Mouse (Mus musculus): ENCODE results near the gene Sp9.

The Sp9 gene

DNA sequence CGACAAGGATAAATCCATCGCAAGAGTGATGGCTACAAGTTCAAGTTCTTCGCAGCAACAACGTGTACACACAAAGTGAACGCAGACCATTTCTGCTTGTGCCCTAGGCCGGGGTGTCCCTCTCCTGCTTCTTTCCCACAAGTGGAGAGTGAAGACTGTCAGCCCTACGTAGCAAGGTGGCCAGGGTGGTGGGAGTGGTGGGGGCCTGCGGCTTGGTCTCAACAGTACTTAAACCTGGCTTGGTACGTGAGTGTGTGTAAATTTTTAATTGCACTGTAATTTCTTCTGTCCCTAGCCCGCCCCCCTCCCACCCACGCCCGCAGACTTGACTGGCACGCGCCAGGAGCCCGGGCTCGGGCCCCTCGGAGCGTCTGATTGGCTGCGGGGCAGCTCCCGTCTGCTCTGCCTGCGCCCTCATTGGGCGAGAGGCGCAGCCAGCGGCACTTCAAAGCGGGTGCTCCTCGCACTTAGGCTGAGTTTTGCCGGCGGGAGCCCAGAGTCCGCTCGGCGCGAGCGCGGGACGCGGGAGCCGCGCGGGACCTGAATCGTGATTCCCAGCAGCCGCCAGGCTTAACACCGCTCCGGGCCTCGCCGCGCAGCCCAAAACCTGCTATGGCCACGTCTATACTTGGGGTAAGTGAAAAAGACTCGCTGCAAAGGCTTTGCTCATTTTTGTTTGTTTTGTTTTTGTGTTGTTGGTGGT is at the start of gene Sp9:
Sp9 (plus strand) TSS at position 467 of the 703 bp plus-strand sequence.
- peak in 1 of 2 experiments; percentile 58 for DNase-seq

DNA sequence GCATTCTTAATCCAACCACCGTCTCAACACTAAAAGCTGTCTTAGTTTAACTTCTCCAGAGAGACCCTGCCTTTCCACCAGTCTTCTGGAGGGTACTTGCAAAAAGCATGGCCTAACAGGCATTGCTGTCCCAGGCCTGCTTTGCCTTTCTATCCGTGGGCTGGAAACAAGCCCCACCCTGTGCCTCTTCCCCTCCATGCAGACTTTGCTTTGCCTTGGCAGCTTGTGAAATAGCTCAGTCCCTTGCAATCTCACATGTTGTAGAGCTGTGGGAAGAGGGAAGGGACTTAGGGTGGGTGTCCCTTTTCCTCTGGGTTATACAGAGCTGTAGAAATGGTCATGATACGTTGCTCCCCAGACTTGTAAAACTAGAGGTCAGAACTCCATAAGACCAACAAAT is 40.6 kb upstream of the Sp9 start:
- DNase-seq = no peak

DNA sequence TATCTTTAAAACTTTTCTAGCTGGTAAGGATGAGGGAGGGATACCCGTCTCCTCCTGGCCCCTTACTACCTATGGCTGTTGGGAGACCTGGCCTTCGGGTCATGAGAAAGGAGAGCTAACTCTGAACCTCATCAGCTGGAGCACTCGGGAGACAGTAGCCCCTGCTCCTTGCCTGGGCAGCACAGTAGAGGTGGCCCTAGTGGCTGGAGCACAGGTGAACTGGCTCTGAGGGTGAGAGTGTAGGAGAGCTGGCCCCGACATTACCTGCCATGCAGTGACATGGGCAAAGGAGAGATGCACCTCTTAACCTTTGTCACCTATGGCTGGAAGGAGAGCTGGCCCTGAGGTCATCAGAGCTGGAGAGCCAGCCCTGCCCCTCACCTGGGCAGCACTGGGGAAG is 30.4 kb upstream of the Sp9 start:
- DNase-seq = no peak

DNA sequence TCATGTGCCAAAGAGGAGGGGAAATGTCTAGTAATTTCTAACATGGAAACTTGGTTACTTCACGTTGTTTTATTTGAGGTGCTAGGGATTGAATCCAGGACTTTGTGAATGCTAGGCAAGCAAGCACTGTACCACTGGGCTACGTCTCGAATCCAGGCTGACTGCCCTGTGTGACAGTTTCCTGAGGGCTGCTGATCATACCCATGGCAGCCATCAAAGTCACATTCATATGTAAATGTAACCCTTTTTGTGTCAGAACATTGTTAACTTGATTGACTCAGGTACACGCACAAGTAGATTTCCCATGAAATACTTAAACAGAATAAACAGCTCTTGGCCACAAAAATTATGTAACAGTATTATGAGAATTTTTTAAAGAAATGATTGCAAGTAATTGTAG is 23.0 kb upstream of the Sp9 start:
- no peak for DNase-seq

DNA sequence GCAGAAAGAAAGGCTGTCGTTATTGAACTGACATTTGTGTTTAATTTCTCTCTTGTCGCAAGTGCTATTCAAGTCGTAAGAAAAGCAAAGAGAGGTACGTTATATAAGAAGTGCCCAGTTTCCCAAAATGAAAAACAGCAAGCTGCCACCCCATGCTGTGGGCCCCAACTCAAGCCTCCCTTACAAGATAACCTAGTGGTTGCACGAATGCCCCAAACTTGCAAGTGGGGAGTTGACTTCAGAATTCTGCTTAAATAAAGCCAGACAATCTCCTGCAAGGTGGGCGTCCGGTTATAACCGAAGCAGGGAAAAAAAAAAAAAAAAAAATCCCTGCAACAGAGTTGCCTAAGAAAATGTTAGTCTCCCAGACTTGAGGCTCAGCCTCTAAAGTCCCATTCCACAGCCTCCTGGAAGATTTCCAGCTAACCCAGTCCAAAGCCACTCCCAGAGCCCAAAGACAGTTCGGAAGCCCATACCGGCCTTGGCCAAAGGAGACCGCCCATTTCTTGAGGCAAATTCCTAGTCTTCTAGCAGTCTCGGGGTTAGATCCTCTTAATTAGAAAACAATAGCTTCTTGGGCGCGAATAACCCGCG is 8.5 kb upstream of the Sp9 start:
- DNase-seq = no peak

DNA sequence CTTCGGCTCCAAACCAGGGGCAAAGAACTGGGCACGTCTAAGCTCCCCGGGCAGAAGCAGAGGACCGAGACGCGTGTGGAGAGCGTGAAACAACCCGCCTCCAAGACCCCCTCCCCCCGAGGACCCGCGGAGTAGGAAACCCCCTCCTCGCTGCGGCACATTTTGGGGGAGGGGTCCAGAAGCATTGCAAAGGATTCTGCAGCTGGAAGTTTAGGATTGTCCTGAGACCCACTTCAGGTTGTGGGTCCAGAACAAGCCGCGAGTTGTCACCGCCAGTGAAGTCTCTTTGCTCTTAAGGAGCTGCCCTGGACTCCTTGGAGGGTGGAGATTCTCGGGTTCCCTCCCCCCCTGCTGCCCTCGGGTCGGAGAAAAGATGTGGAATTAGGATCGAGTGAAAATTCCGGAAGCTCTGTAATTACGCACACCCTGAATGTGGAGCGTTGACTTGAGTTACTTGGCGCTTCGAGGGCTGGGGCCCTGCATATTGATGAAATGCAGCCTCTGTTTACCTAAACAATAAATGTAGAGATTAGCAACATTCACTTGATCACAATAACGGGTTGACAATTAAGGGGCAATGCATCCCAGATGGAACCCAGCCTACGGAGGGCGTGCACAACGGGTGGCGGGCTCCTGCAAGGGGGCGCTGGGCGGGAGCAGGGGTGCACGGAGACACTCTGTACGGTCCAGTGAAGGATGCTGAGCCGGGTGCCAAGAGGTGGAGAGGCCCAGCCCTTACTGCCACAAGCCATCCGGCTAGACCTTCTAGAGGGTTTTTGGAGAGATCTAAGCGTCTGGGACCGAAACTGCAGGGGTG is 7.7 kb upstream of the Sp9 start:
- no peak for DNase-seq

DNA sequence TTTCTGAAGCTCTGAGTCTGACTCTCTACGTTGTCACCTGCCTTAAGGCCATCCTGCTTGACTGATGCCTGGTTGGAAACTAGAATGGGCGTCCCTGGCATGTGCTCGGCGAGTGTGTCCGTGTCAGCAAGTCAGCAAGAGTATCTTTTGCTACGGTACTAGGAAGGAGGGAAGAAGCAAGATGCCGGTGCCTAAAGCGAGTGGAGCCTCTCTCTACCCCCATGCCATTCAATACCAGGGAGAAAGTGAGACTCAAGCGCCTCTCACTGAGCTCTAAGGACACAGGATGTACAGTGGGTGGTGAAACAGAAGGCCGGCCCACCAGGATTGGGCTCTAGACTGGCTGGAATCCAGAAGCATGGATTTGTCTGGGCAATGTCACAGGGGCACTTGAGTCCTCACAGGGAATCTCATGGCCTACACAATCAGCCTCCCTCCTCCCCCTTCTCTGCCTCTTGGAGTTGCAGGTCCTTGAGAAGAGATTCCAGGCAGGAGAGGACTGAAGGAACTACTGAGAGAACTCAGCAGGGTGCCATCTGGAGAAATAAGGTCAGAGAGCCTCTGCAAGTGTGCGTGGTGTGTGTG is 7.0 kb upstream of the Sp9 start:
- DNase-seq = no peak

DNA sequence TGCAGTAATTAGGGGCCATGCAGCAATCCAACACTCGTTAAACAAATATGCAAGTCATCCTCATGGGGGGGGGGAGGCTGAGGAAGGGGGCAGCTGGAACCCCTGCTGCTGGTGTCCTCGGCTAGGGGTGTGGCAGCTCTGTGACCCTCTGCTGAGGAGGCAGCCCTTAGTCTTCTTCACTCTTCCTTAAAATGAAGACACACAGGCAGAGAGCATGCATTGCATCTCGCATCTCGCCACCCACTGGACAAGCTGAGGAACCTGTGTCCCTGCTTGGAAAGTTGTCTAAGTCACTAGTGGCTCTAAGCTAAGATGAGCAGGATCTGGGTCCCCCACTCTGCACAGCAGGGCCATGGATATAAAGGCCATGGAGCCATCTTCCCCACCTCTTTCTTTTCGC is 5.7 kb upstream of the Sp9 start:
- DNase-seq = no peak

DNA sequence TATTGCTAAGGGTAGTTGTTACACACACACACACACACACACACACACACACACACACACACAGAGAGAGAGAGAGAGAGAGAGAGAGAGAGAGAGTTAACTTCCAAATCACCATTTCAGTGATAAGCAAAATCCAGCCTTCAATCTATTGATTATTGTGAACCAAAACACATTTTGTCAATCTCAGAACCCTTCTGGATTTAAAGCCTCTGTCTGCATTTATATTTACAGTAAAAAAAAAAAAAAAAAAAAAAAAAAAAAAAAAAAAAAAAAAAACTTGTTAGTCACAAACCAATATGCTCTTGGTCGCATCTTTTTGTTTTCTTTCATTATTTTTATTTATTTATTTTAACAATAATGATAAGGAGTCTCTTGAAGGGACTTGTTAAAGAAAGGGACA is 5.1 kb upstream of the Sp9 start:
- no peak for DNase-seq

DNA sequence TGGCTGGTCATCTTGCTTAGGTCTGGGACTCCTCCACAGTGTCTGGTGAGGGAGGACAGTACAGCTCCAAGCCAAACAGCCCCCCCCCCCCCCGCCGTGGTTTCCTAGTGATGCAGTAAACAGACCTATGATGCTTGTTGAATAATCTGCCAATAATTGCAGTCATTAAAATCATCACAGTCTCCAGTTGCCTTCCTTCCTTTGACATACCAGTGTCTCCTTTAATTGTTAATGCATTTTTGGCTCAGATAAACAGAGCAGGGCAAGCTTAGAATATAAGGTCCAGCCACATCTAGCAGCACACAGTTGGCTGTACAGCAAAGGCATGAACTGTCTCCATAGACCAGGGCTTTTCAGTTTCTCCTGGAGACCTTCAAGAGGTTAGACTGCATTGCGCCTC is 4.5 kb upstream of the Sp9 start:
- no peak for DNase-seq

DNA sequence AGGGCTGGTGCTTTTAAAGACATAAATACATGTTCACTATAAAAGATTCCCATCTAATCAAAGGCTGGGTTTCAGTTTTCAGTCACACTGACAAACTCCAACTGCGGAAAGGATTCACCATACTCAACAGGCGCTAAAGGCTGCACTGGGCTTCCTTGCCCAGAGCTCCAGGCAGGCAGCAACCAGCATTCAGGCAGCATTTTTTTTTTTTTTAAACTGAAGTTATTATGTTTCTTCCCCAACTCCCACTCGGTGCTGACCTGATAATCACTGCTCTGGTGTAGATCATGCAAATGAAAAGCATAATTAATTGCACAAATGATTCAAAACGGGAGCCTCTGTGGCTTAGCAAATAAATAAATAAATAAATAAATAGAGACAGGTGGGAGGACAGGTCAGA is 3.9 kb upstream of the Sp9 start:
- no peak for DNase-seq

DNA sequence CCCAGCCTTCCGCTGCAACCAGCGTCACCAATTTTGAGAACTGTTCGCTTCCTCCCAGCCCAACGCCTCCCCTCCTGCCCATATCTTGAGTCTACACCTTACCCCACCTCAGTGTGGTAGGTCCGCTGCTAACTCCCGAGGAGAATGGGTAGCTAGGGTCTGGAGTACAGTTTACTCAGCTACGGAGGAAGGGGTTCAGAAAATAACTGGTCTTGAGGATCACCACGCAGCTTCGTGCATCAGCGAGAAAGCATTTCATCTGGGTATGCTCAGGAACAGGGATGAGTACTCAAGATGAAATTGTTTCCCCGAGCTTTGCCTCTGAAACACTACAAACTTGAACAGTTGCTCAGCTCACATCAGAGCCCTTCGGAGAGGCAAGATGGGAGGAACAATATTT is 3.4 kb upstream of the Sp9 start:
- no peak for DNase-seq

DNA sequence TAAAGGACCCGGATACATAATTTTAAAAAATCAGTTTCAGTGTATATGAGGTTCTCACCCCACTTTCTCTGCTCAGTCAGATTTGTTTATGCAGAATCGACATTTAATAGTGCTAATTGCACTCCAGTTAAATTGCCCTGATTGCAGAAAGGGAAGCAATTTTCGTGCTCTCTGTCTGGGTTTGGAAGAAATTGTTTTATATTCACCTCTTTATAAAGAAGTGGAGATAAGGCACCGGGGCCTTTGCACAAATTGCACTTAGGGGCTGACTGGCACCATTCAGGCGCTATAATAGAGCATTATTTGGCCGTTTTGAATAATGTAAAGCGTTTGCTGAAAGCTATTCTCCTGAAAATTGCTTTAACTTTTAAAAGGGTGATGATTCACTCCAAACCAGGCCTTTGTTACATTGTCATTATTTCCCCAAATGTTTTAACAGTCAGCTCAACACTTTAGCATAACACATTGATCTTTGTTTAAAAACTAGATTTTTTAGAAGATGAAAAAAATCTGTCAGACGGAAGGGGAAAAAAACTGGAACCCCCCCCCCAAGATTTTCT is 2.8 kb upstream of the Sp9 start:
- DNase-seq = no peak

DNA sequence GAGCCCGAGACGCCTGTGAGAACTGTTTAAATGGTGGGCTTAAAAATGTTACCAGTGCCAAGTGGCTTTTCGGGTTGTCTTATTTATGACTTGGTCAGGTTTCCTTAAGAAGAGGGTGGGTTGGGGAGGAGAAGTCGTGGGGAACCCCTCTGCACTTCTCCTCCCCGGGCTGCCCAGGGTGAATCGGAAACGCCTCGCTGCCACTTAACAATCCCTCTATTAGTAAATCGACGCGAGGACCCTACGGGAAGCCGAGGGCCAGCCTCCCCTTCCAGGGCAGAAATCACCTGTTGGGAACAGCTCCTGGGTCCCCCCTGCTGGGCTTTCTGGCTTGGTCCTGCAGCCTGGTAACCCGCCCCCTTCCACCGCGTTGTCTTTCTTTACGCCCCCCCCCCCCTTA is 2.1 kb upstream of the Sp9 start:
- no peak for DNase-seq

DNA sequence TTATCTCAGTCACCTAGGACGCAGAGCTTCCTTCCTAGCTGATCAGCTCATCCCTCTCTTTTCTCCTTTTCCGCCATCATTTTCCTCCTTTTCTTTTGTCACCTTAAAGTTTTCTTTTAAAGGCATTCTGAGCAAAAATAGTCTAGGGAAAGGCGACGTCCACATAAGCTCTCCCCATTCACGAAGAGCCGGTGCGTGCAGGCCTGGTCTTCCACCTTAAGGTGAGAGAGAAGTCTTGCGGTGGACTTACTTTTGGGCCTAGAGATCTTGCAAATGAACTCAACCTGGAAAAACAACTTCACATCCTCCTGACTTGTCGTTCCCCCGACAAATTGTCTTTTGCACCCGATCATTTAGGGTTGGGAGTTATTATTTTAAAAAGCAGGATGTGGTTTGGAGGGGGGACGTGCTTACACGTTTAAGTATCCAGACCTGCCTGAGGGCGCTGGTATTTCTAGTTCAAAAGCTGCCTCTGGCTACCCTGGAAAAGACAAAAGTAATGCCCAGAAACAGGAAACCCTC is 1.6 kb upstream of the Sp9 start:
- no peak for DNase-seq

DNA sequence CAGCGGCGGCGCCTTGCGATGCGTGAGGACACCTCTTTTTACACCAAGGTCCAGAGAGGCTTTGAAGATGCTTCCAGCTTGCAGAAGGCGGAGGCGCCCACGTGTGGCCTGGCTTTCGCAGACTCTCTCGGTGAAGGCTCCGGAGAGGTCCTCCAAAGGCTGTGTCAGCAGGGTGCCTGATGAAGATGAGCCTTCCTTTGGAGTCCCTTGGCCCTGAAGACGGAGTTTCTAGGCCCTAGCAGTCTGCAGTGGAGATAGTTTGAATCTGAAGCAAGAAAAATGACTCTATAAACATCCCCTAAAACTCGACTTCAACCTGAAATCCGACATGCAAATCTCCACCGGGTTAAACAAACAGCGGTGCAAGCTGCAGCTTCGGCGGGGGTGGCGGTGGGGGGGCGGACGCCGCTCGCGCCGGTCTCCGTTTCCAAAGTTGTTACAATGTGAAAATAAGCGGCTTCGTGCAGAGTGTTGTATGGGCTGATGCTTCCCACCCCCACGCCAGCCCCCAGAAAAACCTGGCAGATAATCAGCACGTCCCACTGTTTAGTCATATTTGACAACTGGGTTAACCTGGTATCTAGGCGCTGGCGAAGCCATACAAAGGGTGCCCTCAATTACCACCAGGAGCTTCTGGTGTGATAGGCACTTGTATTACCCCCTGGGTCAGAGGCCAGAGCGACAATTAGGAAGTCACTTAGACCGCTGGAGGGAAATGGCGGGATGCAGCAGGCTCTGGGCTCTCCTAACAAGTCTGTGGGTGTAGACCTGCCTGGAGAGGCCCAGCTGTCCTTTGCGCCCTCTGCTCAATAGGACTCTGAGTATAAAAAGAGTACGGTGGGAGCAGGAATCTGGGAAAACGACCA is 899 bp upstream of the Sp9 start:
- DNase-seq = no peak

DNA sequence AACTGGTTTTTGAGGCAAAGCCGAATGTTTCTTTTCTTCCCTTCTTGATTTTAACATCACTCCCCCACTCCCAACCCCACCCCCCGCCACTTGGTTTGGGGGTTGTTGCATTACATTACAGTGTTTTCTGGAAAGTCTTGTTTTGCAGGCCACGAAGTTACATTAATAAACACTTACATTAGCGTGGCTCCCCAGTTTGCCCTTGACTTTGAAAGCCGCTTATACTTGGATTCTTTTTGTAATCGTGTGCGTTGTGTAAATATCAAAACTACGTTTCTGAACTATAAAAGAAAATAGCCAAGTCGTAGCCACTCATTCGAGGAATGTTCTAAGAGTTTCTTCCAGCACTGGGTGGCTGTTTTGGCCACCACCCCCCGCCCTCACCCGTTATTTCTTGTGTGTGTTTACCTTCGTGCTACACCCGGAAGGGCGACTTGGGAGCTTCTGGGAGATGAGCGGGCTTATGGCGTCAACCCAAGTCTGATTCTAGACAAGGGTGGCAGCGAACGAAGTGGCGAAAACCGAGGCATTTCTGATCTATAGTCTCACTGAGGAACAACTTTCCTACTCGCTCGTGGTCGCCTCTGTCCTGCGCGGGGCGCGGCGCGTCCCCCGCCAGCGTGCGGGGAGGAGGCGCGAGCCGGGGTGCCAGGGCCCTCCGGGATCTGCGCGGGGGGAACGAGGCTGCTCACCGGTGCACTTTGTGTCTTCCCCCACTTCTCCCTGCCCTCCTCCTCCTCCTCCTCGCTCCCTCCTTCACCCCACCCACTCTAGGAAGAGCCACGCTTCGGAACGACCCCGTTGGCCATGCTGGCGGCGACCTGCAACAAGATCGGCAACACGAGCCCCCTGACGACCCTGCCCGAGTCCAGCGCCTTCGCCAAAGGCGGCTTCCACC is 875 bp downstream of the Sp9 start:
- DNase-seq = no peak

DNA sequence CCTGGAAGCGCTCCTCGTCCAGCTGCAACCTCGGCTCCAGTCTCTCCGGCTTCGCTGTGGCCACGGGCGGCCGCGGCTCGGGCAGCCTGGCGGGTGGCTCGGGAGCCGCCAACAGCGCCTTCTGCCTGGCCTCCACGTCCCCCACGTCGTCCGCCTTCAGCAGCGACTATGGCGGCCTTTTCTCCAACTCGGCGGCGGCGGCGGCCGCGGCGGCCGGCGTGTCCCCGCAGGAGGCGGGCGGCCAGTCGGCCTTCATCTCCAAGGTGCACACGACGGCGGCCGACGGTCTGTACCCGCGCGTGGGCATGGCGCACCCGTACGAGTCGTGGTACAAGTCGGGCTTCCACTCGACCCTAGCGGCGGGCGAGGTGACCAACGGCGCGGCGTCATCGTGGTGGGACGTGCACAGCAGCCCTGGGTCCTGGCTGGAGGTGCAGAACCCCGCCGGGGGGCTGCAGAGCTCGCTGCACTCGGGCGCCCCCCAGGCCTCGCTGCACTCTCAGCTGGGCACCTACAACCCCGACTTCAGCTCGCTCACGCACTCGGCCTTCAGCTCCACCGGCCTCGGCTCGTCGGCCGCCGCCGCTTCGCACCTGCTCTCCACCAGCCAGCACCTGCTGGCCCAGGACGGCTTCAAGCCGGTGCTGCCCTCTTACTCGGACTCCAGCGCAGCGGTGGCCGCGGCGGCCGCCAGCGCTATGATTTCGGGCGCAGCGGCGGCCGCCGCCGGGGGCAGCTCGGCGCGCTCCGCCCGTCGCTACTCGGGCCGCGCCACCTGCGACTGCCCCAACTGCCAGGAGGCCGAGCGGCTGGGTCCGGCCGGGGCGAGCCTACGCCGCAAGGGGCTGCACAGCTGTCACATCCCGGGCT is 1.8 kb downstream of the Sp9 start:
- no peak for DNase-seq

DNA sequence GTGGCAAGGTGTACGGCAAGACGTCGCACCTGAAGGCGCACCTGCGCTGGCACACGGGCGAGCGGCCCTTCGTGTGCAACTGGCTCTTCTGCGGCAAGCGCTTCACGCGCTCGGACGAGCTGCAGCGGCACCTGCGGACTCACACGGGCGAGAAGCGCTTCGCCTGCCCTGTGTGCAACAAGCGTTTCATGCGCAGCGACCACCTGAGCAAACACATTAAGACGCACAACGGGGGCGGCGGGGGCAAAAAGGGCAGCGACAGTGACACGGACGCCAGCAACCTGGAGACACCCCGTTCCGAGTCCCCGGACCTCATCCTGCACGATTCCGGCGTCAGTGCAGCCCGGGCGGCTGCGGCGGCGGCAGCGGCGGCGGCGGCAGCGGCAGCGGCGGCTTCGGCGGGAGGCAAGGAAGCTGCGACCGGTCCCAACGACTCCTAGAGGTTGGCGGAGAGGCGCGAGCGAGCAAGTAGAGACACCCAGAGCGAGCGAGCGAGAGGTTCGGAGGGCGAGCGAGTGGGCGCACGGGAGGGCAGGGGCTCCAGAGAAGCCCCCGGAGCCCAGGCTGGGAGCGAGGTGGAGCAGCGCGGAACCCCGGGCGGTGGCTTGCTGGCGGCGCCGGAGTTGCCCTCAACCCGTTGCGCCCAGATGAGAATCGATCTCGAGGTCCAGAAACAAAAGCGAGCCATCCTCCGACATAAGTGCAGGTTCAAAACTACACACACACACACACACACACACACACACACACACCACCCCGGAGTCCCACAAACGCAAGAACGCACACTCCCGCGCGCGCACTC is 2.6 kb downstream of the Sp9 start:
- no peak for DNase-seq
